Mouse (Mus musculus) CH12.LX (cell line): ENCODE results near the gene Wdfy2. TPM values are rescaled to one million over a fixed set of nuclear protein-coding genes. Genes with fewer than 3 reads are reported as not detected.
A peak's percentile ranks its signal among the peaks of the same experiment; 100 is the strongest.

ENCODE experiments used
- DNase-seq: peaks from one replicate; pipeline ENCODE4 v3.0.0-alpha.2; 2013; ENCODE audit errors: extremely low read depth
- H3K27ac ChIP-seq: 2 replicates; pipeline ENCODE4 v1.5.1; 2012; ENCODE audit warnings: low read depth, mild to moderate bottlenecking, control low read depth, moderate library complexity; ENCODE audit not compliant: insufficient read depth
- H3K27me3 ChIP-seq: replicated peaks from 2 replicates; pipeline ENCODE3; 2012; ENCODE audit warnings: inconsistent platforms
- H3K36me3 ChIP-seq, 2 experiments: replicated peaks in 1 of 2; 2 replicates each; pipeline versions ENCODE3 to v1.6.1; 2012; ENCODE audit warnings: inconsistent platforms in 1 of 2, low read length in 1 of 2, mild to moderate bottlenecking in 1 of 2, mixed read lengths in 1 of 2, moderate library complexity in 1 of 2; ENCODE audit not compliant: control insufficient read depth in 1 of 2, insufficient read depth in 1 of 2
- H3K4me1 ChIP-seq, 2 experiments: 2 replicates each; pipeline ENCODE4 v1.6.1; 2012; ENCODE audit warnings: inconsistent platforms in 1 of 2, moderate library complexity in 1 of 2; ENCODE audit not compliant: insufficient read depth in 2 of 2, control insufficient read depth in 1 of 2
- H3K4me2 ChIP-seq: 2 replicates; pipeline ENCODE4 v1.6.1; 2012; ENCODE audit warnings: low read depth, mild to moderate bottlenecking, control low read depth; ENCODE audit not compliant: poor library complexity, insufficient read depth, severe bottlenecking
- H3K4me3 ChIP-seq, 3 experiments: fragments of 150-350 bp in 1 of 3; sonication (generic) in 1 of 3; replicated peaks in 1 of 3; 2 replicates each; pipeline versions ENCODE3 to v1.5.1; 2011 to 2012; ENCODE audit warnings: low read depth in 2 of 3, low read length in 2 of 3, mild to moderate bottlenecking in 2 of 3, moderate library complexity in 2 of 3, control low read depth in 1 of 3, improper control_type of control experiment in 1 of 3, inconsistent platforms in 1 of 3, mixed read lengths in 1 of 3; ENCODE audit not compliant: poor library complexity in 1 of 3
- H3K79me2 ChIP-seq: replicated peaks from 2 replicates; pipeline ENCODE4 v1.6.1; 2012; ENCODE audit warnings: mild to moderate bottlenecking, moderate library complexity; ENCODE audit not compliant: control insufficient read depth, poor library complexity, insufficient read depth, severe bottlenecking; ENCODE audit errors: extremely low read depth
- H3K9ac ChIP-seq: 2 replicates; pipeline ENCODE4 v1.6.1; 2012; ENCODE audit warnings: low read depth, mild to moderate bottlenecking, control low read depth, moderate library complexity; ENCODE audit not compliant: insufficient read depth
- H3K9me3 ChIP-seq: replicated peaks from 2 replicates; pipeline ENCODE3; 2012; ENCODE audit warnings: low read length, inconsistent platforms, mixed read lengths
- BHLHE40 ChIP-seq: IDR thresholded peaks from 2 replicates; pipeline ENCODE4 v1.6.1; 2011; ENCODE audit warnings: mild to moderate bottlenecking, low read depth, low read length, improper control_type of control experiment
- CHD1 ChIP-seq: IDR thresholded peaks from 2 replicates; pipeline ENCODE4 v1.6.1; 2012; ENCODE audit warnings: low read depth, low read length, improper control_type of control experiment, inconsistent platforms
- CHD2 ChIP-seq: IDR thresholded peaks from 2 replicates; pipeline ENCODE4 v1.6.1; 2011; ENCODE audit warnings: low read length, improper control_type of control experiment
- CTCF ChIP-seq, 2 experiments: IDR thresholded peaks in 1 of 2; conservative IDR thresholded peaks in 1 of 2; 2 replicates each; pipeline ENCODE4 v1.5.1; 2011 to 2012; ENCODE audit warnings: low read depth in 2 of 2, low read length in 2 of 2, improper control_type of control experiment in 1 of 2, inconsistent platforms in 1 of 2, mild to moderate bottlenecking in 1 of 2, moderate library complexity in 1 of 2
- ELF1 ChIP-seq: IDR thresholded peaks from 2 replicates; pipeline ENCODE4 v1.6.1; 2014; ENCODE audit warnings: low read depth, mild to moderate bottlenecking, inconsistent platforms, low read length, improper control_type of control experiment
- EP300 ChIP-seq: IDR thresholded peaks from 2 replicates; pipeline ENCODE4 v1.6.1; 2011; ENCODE audit warnings: low read length, improper control_type of control experiment
- ETS1 ChIP-seq: conservative IDR thresholded peaks from 2 replicates; pipeline ENCODE4 v1.6.1; 2012; ENCODE audit warnings: low read depth, mild to moderate bottlenecking, inconsistent platforms, low read length, improper control_type of control experiment, moderate library complexity
- GABPA ChIP-seq: IDR thresholded peaks from 2 replicates; pipeline ENCODE4 v1.6.1; 2012; ENCODE audit warnings: low read depth, low read length, improper control_type of control experiment, inconsistent platforms; ENCODE audit not compliant: insufficient replicate concordance
- HCFC1 ChIP-seq: IDR thresholded peaks from 2 replicates; pipeline ENCODE4 v1.6.1; 2012; ENCODE audit warnings: low read depth, mild to moderate bottlenecking, inconsistent platforms, low read length, improper control_type of control experiment
- IRF4 ChIP-seq: IDR thresholded peaks from 2 replicates; pipeline ENCODE4 v1.6.1; 2014; ENCODE audit warnings: low read depth, mild to moderate bottlenecking, inconsistent platforms, low read length, improper control_type of control experiment
- KAT2A ChIP-seq: IDR thresholded peaks from 2 replicates; pipeline ENCODE4 v1.6.1; 2012; ENCODE audit warnings: low read length, improper control_type of control experiment, inconsistent platforms; ENCODE audit not compliant: insufficient replicate concordance
- MAX ChIP-seq: IDR thresholded peaks from 2 replicates; pipeline ENCODE4 v1.6.1; 2011; ENCODE audit warnings: low read length, improper control_type of control experiment
- MEF2A ChIP-seq: IDR thresholded peaks from 2 replicates; pipeline ENCODE4 v1.6.1; 2014; ENCODE audit warnings: low read depth, mild to moderate bottlenecking, inconsistent platforms, low read length, improper control_type of control experiment, borderline replicate concordance
- MXI1 ChIP-seq: IDR thresholded peaks from 2 replicates; pipeline ENCODE4 v1.6.1; 2011; ENCODE audit warnings: mild to moderate bottlenecking, low read depth, low read length, improper control_type of control experiment
- MYC ChIP-seq: IDR thresholded peaks from 2 replicates; pipeline ENCODE4 v1.6.1; 2011; ENCODE audit warnings: low read depth, mild to moderate bottlenecking, improper control_type of control experiment, low read length
- NELFE ChIP-seq: IDR thresholded peaks from 2 replicates; pipeline ENCODE4 v1.6.1; 2011; ENCODE audit warnings: low read depth, low read length, improper control_type of control experiment
- NRF1 ChIP-seq: IDR thresholded peaks from 2 replicates; pipeline ENCODE4 v1.6.1; 2014; ENCODE audit warnings: low read depth, mild to moderate bottlenecking, inconsistent platforms, low read length, improper control_type of control experiment, moderate library complexity
- POLR2A ChIP-seq: IDR thresholded peaks from 2 replicates; pipeline ENCODE4 v1.6.1; 2011; ENCODE audit warnings: low read depth, mild to moderate bottlenecking, improper control_type of control experiment, low read length
- POLR2AphosphoS2 ChIP-seq: IDR thresholded peaks from 2 replicates; pipeline ENCODE4 v1.6.1; 2011; ENCODE audit warnings: low read depth, low read length, improper control_type of control experiment
- RAD21 ChIP-seq: IDR thresholded peaks from 2 replicates; pipeline ENCODE4 v1.6.1; 2011; ENCODE audit warnings: low read depth, mild to moderate bottlenecking, low read length, improper control_type of control experiment, moderate library complexity
- RCOR1 ChIP-seq: conservative IDR thresholded peaks from 2 replicates; pipeline ENCODE4 v1.6.1; 2012; ENCODE audit warnings: low read depth, mild to moderate bottlenecking, inconsistent platforms, low read length, improper control_type of control experiment
- SIN3A ChIP-seq: IDR thresholded peaks from 2 replicates; pipeline ENCODE4 v1.6.1; 2012; ENCODE audit warnings: low read length, improper control_type of control experiment, inconsistent platforms
- TBP ChIP-seq: conservative IDR thresholded peaks from 2 replicates; pipeline ENCODE4 v1.6.1; 2011; ENCODE audit warnings: low read depth, low read length, improper control_type of control experiment
- TCF12 ChIP-seq: IDR thresholded peaks from 2 replicates; pipeline ENCODE4 v1.6.1; 2014; ENCODE audit warnings: low read depth, mild to moderate bottlenecking, inconsistent platforms, low read length, improper control_type of control experiment
- UBTF ChIP-seq: IDR thresholded peaks from 2 replicates; pipeline ENCODE4 v1.6.1; 2012; ENCODE audit warnings: low read depth, mild to moderate bottlenecking, inconsistent platforms, low read length, improper control_type of control experiment, moderate library complexity
- ZC3H11A ChIP-seq: IDR thresholded peaks from 2 replicates; pipeline ENCODE4 v1.6.1; 2012; ENCODE audit warnings: low read depth, mild to moderate bottlenecking, inconsistent platforms, low read length, improper control_type of control experiment
- ZKSCAN1 ChIP-seq: IDR thresholded peaks from 2 replicates; pipeline ENCODE4 v1.6.1; 2012; ENCODE audit warnings: low read depth, inconsistent platforms, low read length, improper control_type of control experiment, borderline replicate concordance
- ZNF384 ChIP-seq: IDR thresholded peaks from 2 replicates; pipeline ENCODE4 v1.6.1; 2012; ENCODE audit warnings: low read depth, low read length, improper control_type of control experiment, inconsistent platforms
- dilution Hi-C: fragments of 300-500 bp; cut with MboI; formaldehyde crosslinking; loops from 2 replicates; pipeline ENCODE4 v1.14.3; 2020; ENCODE audit warnings: low sequenced_read_pairs; ENCODE audit not compliant: extremely low pct_unique_long_range_greater_than_20kb, extremely low pct_ligation_motif_present
- in situ Hi-C: fragments of 300-500 bp; cut with MboI; formaldehyde crosslinking; loops from 3 replicates; pipeline ENCODE4 v1.14.3; 2019; ENCODE audit warnings: low sequenced_read_pairs, low pct_ligation_motif_present, low pct_unique_long_range_greater_than_20kb, mixed read lengths
- polyA plus RNA-seq: library from polyadenylated mRNA; unstranded; fragments of >175 nt; gene quantifications from 2 replicates; pipeline ENCODE4 v1.2.1, GENCODE M21; 2012; ENCODE audit warnings: low read depth; ENCODE audit not compliant: insufficient read length
- total RNA-seq, 2 experiments: library from RNA; depleted of rRNA; stranded (reverse); fragments of 300-350 nt in 1 of 2; fragments of >200 nt in 1 of 2; gene quantifications; 2 replicates each; pipeline ENCODE4 v1.2.3; 2012 to 2014

Gene Wdfy2
- total and polyA plus RNA-seq, 3 experiments: 6.3 to 6.7 (median 6.6) TPM

GRCm38 (mm10) chr14:62867069-62867468, 29.6 kb downstream of the Wdfy2 start:
- H3K4me1 ChIP-seq: peaks cover 6 to 75% of the 10 kb centered on the region in 2 experiments
- no peak overlapping the region for H3K4me3 ChIP-seq
- H3K4me2 ChIP-seq: no peak overlapping the region
- no peaks in the 10 kb centered on the region for H3K79me2 ChIP-seq
- in situ Hi-C loops: no loop called here
- no peaks in the 10 kb centered on the region for H3K36me3 ChIP-seq
- no peaks in the 10 kb centered on the region for H3K27me3 ChIP-seq
- TF ChIP-seq HCFC1 (no peak), MEF2A (no peak), CHD1 (no peak), CTCF (conservative IDR thresholded peaks at IDR 0.05 in 1 of 2, IDR thresholded peaks at IDR 0.05 in 1 of 2; ENCODE audit: low read depth in 2 of 2, low read length in 2 of 2) (no peak), NELFE (no peak), SIN3A (no peak), ZNF384 (no peak), GABPA (no peak), RAD21 (no peak), RCOR1 (no peak), UBTF (no peak), MYC (no peak), IRF4 (no peak), KAT2A (no peak), POLR2AphosphoS2 (no peak), MXI1 (no peak)
- dilution Hi-C loops: no loop called here
- H3K9me3 ChIP-seq: peaks cover 5% of the 10 kb centered on the region
- DNase-seq: no peak
- no peak overlapping the region for H3K27ac ChIP-seq
- no peak overlapping the region for H3K9ac ChIP-seq

GRCm38 (mm10) chr14:62867576-62867975, 30.1 kb downstream of the Wdfy2 start:
- Histone ChIP-seq H3K9ac (no peak overlapping the region), H3K36me3 (no peaks in the 10 kb centered on the region), H3K4me3 (no peak overlapping the region), H3K27ac (no peak overlapping the region)
- DNase-seq: peak; percentile 69
- TF ChIP-seq TCF12 (peak; percentile 75; the same call in 1 of the 2 replicates), TBP (no peak), NELFE (no peak), GABPA (no peak), UBTF (no peak), CHD2 (no peak), BHLHE40 (peak; percentile 33; the same call in 1 of the 2 replicates), CTCF (conservative IDR thresholded peaks at IDR 0.05 in 1 of 2, IDR thresholded peaks at IDR 0.05 in 1 of 2; ENCODE audit: low read depth in 2 of 2, low read length in 2 of 2) (no peak), MEF2A (no peak; the same call in 1 of the 2 replicates), IRF4 (peak; percentile 43; the same call in 1 of the 2 replicates), EP300 (peak; percentile 82), ETS1 (peak; percentile 68), ZNF384 (no peak), POLR2A (no peak), CHD1 (no peak), ZC3H11A (no peak), ZKSCAN1 (no peak), MAX (no peak), MYC (no peak), NRF1 (no peak), ELF1 (0 out of 2 replicates have a peak, but pooled peaks have one; percentile 21)
- TF ChIP-seq, all 38 proteins: peak for 6
- in situ Hi-C loops (no loop called here), dilution Hi-C loops (no loop called here)
- Histone ChIP-seq H3K4me2 (no peak overlapping the region), H3K4me1 (peaks cover 6 to 80% of the 10 kb centered on the region in 2 experiments), H3K9me3 (peaks cover 5% of the 10 kb centered on the region), H3K27me3 (no peaks in the 10 kb centered on the region), H3K79me2 (no peaks in the 10 kb centered on the region)
